Mouse (Mus musculus) thymus, adult 2 months (tissue): ENCODE data around the gene Ccdc65.

Experiments
- CTCF ChIP-seq: fragments of 200-500 bp; IDR thresholded peaks from 2 replicates; pipeline ENCODE4 v1.5.1; 2012; ENCODE audit warnings: mild to moderate bottlenecking, control low read depth, low read length, moderate library complexity, borderline replicate concordance; ENCODE audit not compliant: control insufficient read depth, poor library complexity, insufficient read depth; ENCODE audit errors: extremely low read depth
- POLR2A ChIP-seq: fragments of 200-500 bp; IDR thresholded peaks from 2 replicates; pipeline ENCODE4 v1.6.1; 2012; ENCODE audit warnings: mild to moderate bottlenecking, low read length, control low read depth, moderate library complexity; ENCODE audit not compliant: control insufficient read depth, poor library complexity, insufficient read depth; ENCODE audit errors: extremely low read depth

DNA sequence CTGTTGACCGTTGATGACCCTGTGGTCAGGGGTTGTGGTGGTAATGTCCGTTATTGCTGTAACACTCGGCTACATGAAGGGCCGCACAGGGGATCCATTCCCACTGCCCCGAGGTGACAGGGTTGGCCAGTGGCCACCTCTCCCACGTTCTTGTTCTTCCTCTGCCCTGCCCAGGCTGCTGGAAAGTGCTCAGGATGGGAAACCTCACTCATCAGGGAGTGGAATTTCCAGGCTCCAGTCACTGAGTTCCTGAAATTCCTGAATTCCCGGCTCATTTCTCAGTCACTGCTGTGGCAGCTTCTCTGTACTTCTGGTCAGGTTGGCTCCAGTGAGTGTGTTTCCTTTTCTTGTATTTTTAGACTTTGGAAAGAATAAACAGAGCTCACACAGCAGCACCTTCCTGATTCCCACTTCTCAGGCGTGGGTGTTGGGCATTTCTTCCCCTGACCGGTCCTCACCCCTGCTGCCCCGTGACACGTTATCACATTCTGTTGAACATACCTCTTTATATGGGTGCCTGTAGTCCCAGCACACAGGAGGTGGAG, 15.8 kb upstream of the Ccdc65 start:
- TF ChIP-seq CTCF, result no peak
- no peak for TF ChIP-seq POLR2A
